Mouse (Mus musculus): Measurements from ENCODE around the gene Aip. TPM values are rescaled to one million over a fixed set of nuclear protein-coding genes. Genes with fewer than 3 reads are reported as not detected.

The Aip gene
- polyA plus RNA-seq, 1 experiment from 2014 or later: 93.8 TPM

DNA sequence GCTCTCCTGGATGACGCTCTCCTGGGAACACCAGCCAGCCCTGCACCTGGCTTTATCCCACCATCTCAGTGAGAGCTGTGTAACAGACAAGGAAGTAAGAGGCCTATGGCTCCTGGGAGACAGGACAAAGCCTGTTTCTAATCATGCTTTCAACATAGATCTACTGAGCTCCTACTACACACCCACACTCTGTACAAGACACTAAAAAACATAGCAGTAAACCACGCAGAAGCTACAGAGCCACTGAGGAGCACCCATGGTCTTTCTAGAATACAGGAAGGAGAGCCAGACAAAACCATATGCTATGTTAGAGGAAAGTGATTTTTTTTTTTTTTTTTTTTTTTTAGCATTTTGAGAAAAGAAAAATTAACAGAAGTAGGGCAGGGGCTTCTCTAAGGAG lies 7.3 kb downstream of the Aip start:
- Histone ChIP-seq H3K4me3 (replicated peaks; ENCODE audit: low read length) (no peak overlapping the region), H3K9ac (no peak overlapping the region), H3K27me3 (ENCODE audit: control insufficient read depth, insufficient read depth, low read length) (no peaks in the 10 kb centered on the region), H3K9me3 (ENCODE audit: control insufficient read depth, low read length) (no peaks in the 10 kb centered on the region), H3K4me2 (replicated peaks) (no peak overlapping the region), H3K4me1 (replicated peaks; ENCODE audit: control insufficient read depth, insufficient read depth, low read length) (peaks cover 9% of the 10 kb centered on the region), H3K36me3 (replicated peaks; ENCODE audit: control insufficient read depth, insufficient read depth) (peaks cover 45% of the 10 kb centered on the region), H3K27ac (no peak overlapping the region)
- DNase-seq (ENCODE audit: low spot score) (no peak), ATAC-seq (ENCODE audit: low FRiP score) (no peak)
- WGBS: 94% methylated on average over 2 of the region's 2 CpGs

DNA sequence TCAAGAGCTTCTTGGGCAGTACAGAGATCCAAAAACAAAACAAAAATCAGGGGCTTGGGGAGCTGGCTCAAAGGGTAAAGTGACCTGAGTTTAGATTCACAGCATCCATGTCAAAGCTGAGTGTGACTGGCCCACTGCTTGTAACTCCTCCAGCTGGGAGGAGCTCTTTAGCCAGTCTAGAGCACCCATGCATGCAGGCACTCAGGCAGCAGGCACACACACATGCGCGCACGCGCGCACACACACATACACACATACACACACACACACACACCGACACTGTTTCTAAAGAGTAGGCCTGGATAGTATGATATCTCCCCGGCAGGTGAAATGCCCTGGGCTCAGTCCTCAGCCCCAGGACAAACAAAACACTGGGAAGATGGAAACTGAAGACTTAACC lies 8.7 kb downstream of the Aip start:
- H3K9me3 ChIP-seq (ENCODE audit: control insufficient read depth, low read length): no peaks in the 10 kb centered on the region
- no peak overlapping the region for H3K27ac ChIP-seq
- no peak overlapping the region for H3K9ac ChIP-seq
- no peak overlapping the region for H3K4me3 ChIP-seq (replicated peaks; ENCODE audit: low read length)
- H3K4me2 ChIP-seq (replicated peaks): no peak overlapping the region
- ATAC-seq (ENCODE audit: low FRiP score) (no peak), DNase-seq (ENCODE audit: low spot score) (no peak)
- no peaks in the 10 kb centered on the region for H3K27me3 ChIP-seq (ENCODE audit: control insufficient read depth, insufficient read depth, low read length)
- peaks cover 59% of the 10 kb centered on the region for H3K36me3 ChIP-seq (replicated peaks; ENCODE audit: control insufficient read depth, insufficient read depth)
- peaks cover 9% of the 10 kb centered on the region for H3K4me1 ChIP-seq (replicated peaks; ENCODE audit: control insufficient read depth, insufficient read depth, low read length)
- WGBS: 97% methylated on average over 7 of the region's 7 CpGs

GRCm38 (mm10) chr19:4115816-4116215 lies 9.8 kb downstream of the Aip start:
- H3K27ac ChIP-seq: no peak overlapping the region
- ATAC-seq (ENCODE audit: low FRiP score) (no peak), DNase-seq (ENCODE audit: low spot score) (no peak)
- H3K9ac ChIP-seq: no peak overlapping the region
- no peak overlapping the region for H3K4me2 ChIP-seq (replicated peaks)
- H3K4me1 ChIP-seq (replicated peaks; ENCODE audit: control insufficient read depth, insufficient read depth, low read length): peaks cover 8% of the 10 kb centered on the region
- H3K36me3 ChIP-seq (replicated peaks; ENCODE audit: control insufficient read depth, insufficient read depth): peaks cover 70% of the 10 kb centered on the region
- no peak overlapping the region for H3K4me3 ChIP-seq (replicated peaks; ENCODE audit: low read length)
- H3K27me3 ChIP-seq (ENCODE audit: control insufficient read depth, insufficient read depth, low read length): no peaks in the 10 kb centered on the region
- WGBS: 85% methylated on average over 11 of the region's 11 CpGs
- H3K9me3 ChIP-seq (ENCODE audit: control insufficient read depth, low read length): no peaks in the 10 kb centered on the region

DNA sequence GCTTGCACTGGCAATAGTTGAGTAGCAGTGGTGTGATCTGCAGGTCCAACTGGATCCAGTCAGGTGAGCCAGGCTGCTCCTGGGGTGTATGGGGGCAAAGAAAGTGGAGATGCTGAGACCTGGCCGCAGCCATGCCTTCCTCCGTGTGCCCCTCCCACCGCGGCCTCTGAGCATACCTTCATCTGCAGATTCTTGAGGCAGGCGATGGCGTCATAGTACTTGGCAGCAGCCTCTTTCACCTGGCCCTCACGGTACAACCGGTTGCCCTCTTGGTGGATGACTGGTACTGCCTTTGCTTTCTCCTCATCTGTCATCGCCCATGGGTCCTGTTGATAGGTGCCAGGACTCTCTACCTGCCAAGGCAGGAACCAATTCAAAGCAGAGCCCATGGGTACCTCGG lies 10.5 kb downstream of the Aip start:
- Histone ChIP-seq H3K4me3 (replicated peaks; ENCODE audit: low read length) (no peak overlapping the region), H3K4me1 (replicated peaks; ENCODE audit: control insufficient read depth, insufficient read depth, low read length) (0 out of 2 replicates have a peak, but pooled peaks cover under 1% of the 10 kb centered on the region), H3K9me3 (ENCODE audit: control insufficient read depth, low read length) (no peaks in the 10 kb centered on the region), H3K27me3 (ENCODE audit: control insufficient read depth, insufficient read depth, low read length) (no peaks in the 10 kb centered on the region), H3K9ac (no peak overlapping the region), H3K36me3 (replicated peaks; ENCODE audit: control insufficient read depth, insufficient read depth) (peaks cover 73% of the 10 kb centered on the region), H3K4me2 (replicated peaks) (no peak overlapping the region), H3K27ac (no peak overlapping the region)
- DNase-seq (ENCODE audit: low spot score): no peak
- no peak for ATAC-seq (ENCODE audit: low FRiP score)
- 97% methylated on average over 10 of the region's 10 CpGs for WGBS

GRCm38 (mm10) chr19:4114551-4114950 lies 11.1 kb downstream of the Aip start:
- H3K4me2 ChIP-seq (replicated peaks): no peak overlapping the region
- ATAC-seq (ENCODE audit: low FRiP score) (no peak), DNase-seq (ENCODE audit: low spot score) (no peak)
- H3K9me3 ChIP-seq (ENCODE audit: control insufficient read depth, low read length): no peaks in the 10 kb centered on the region
- H3K27me3 ChIP-seq (ENCODE audit: control insufficient read depth, insufficient read depth, low read length): no peaks in the 10 kb centered on the region
- H3K4me1 ChIP-seq (replicated peaks; ENCODE audit: control insufficient read depth, insufficient read depth, low read length): no peaks in the 10 kb centered on the region
- H3K27ac ChIP-seq: no peak overlapping the region
- H3K9ac ChIP-seq: no peak overlapping the region
- H3K4me3 ChIP-seq (replicated peaks; ENCODE audit: low read length): no peak overlapping the region
- 93% methylated on average over 10 of the region's 10 CpGs for WGBS
- H3K36me3 ChIP-seq (replicated peaks; ENCODE audit: control insufficient read depth, insufficient read depth): peaks cover 79% of the 10 kb centered on the region

DNA sequence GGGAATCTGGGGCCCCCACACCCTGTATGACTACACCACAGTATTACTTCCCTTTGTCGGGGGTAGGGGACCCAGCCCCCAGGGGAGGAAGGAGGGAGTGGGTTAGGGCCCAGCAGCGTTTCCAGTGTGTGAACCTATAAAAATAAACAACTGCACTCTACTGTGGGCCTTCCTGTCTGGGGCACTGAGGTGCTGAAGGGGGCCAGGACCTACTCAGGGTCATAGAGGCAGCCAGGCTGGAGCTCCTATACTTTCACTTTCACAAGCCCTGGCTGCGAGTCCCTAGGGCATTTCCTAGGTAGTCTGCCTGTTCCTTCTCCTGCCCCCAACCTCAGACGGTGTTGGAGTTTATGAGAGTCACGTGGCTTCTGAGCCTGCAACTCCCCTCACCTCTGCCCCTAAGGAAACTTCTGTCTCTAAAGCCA lies 11.8 kb downstream of the Aip start:
- no peaks in the 10 kb centered on the region for H3K27me3 ChIP-seq (ENCODE audit: control insufficient read depth, insufficient read depth, low read length)
- H3K4me1 ChIP-seq (replicated peaks; ENCODE audit: control insufficient read depth, insufficient read depth, low read length): no peaks in the 10 kb centered on the region
- ATAC-seq (ENCODE audit: low FRiP score) (no peak), DNase-seq (ENCODE audit: low spot score) (no peak)
- H3K9ac ChIP-seq: no peak overlapping the region
- peaks cover 80% of the 10 kb centered on the region for H3K36me3 ChIP-seq (replicated peaks; ENCODE audit: control insufficient read depth, insufficient read depth)
- H3K4me3 ChIP-seq (replicated peaks; ENCODE audit: low read length): no peak overlapping the region
- no peaks in the 10 kb centered on the region for H3K9me3 ChIP-seq (ENCODE audit: control insufficient read depth, low read length)
- no peak overlapping the region for H3K4me2 ChIP-seq (replicated peaks)
- WGBS: 80% methylated on average over 5 of the region's 5 CpGs
- no peak overlapping the region for H3K27ac ChIP-seq

DNA sequence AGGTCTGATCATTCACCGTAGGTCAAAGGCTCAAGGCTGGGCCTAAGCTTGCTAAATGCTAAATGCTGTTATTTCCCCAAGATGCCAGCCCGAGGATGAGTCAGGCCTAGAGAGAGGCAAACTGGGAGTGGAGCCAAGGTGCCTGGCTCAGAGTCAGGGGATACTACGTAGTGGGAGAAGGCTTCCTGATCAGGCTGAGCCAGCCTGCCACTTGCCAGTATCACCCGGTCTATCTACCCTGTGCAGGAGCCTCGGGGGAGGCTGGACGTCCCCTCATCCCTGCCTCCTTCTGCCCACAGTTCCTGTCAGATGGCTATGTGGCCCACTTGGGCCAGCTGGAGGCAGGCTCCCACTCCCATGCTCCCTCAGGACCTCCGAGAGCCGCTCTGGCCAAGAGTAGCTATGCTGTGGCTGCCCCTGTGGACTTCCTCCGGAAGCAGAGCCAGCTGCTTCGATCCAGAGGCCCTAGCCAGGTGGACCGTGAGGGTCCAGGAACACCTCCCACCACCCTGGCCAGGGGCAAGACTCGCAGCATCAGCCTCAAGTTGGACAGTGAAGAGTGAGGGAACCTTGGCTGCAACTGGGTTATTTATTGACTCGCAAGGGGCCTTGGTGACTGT lies 12.4 kb downstream of the Aip start:
- Histone ChIP-seq H3K4me2 (replicated peaks) (no peak overlapping the region), H3K4me1 (replicated peaks; ENCODE audit: control insufficient read depth, insufficient read depth, low read length) (no peaks in the 10 kb centered on the region), H3K9me3 (ENCODE audit: control insufficient read depth, low read length) (no peaks in the 10 kb centered on the region), H3K27me3 (ENCODE audit: control insufficient read depth, insufficient read depth, low read length) (no peaks in the 10 kb centered on the region), H3K27ac (no peak overlapping the region), H3K9ac (no peak overlapping the region), H3K4me3 (replicated peaks; ENCODE audit: low read length) (no peak overlapping the region), H3K36me3 (replicated peaks; ENCODE audit: control insufficient read depth, insufficient read depth) (peaks cover 85% of the 10 kb centered on the region)
- ATAC-seq (ENCODE audit: low FRiP score) (no peak), DNase-seq (ENCODE audit: low spot score) (no peak)
- WGBS: 77% methylated on average over 13 of the region's 13 CpGs

GRCm38 (mm10) chr19:4112063-4112960 lies 13.3 kb downstream of the Aip start:
- Histone ChIP-seq H3K36me3 (replicated peaks; ENCODE audit: control insufficient read depth, insufficient read depth) (peaks cover 87% of the 10 kb centered on the region), H3K4me3 (replicated peaks; ENCODE audit: low read length) (no peak overlapping the region), H3K27me3 (ENCODE audit: control insufficient read depth, insufficient read depth, low read length) (no peaks in the 10 kb centered on the region), H3K9me3 (ENCODE audit: control insufficient read depth, low read length) (no peaks in the 10 kb centered on the region), H3K4me2 (replicated peaks) (no peak overlapping the region), H3K9ac (no peak overlapping the region), H3K27ac (no peak overlapping the region), H3K4me1 (replicated peaks; ENCODE audit: control insufficient read depth, insufficient read depth, low read length) (no peaks in the 10 kb centered on the region)
- WGBS: 96% methylated on average over 26 of the region's 26 CpGs
- DNase-seq (ENCODE audit: low spot score): no peak
- no peak for ATAC-seq (ENCODE audit: low FRiP score)

- ATAC-seq (ENCODE audit: low FRiP score) (no peak), DNase-seq (ENCODE audit: low spot score) (no peak)
- 86% methylated on average over 9 of the region's 9 CpGs for WGBS
- H3K9ac ChIP-seq: no peak overlapping the region
- H3K27ac ChIP-seq: no peak overlapping the region
- no peaks in the 10 kb centered on the region for H3K27me3 ChIP-seq (ENCODE audit: control insufficient read depth, insufficient read depth, low read length)
- H3K9me3 ChIP-seq (ENCODE audit: control insufficient read depth, low read length): no peaks in the 10 kb centered on the region
- no peak overlapping the region for H3K4me3 ChIP-seq (replicated peaks; ENCODE audit: low read length)
- H3K36me3 ChIP-seq (replicated peaks; ENCODE audit: control insufficient read depth, insufficient read depth): peaks cover 60% of the 10 kb centered on the region
- no peaks in the 10 kb centered on the region for H3K4me1 ChIP-seq (replicated peaks; ENCODE audit: control insufficient read depth, insufficient read depth, low read length)
- no peak overlapping the region for H3K4me2 ChIP-seq (replicated peaks)
These were observed 17.1 kb downstream of the Aip start for GRCm38 (mm10) chr19:4108535-4108934.

All from hindbrain, embryonic 14.5 days (tissue).